Mouse (Mus musculus) thymus, postnatal 10 days (tissue): ENCODE measurements at regions not wholly inside any gene's neighbourhood (a gene's known extent, or its start where the extent isn't known, plus 50 kb on each side); places are given as distances from the start of the nearest gene placed in this dataset.

Experiments used
- DNase-seq, 2 experiments: peaks; one replicate each; pipeline ENCODE4 v3.0.0; 2021; ENCODE audit warnings: low spot score in 2 of 2

DNA sequence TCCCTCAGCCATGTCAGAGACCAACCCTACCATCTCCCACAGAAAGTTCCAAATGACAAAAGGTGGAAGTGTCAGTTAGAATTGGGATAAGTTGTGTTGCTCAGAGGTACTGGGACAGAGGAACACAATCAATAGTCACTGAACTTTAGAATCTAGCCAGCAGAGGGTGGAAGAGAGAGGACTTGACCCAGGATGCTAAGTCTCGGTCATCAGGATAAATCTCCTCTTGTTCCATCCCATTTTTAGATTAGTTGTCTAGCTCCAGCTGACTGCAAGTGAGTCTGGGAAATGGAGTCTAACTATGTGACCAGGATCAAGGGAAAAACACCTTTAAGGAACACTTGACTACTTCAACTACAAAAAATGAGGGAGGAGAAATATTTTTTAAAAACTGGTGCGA is 91.5 kb downstream of the Fam84b start:
- peak in 1 of 2 experiments; percentile 5 for DNase-seq

- DNase-seq = peak; percentile 7 to 57
These were observed 93.6 kb downstream of the Fam84b start for GRCm38 (mm10) chr15:60760015-60760437.

DNA sequence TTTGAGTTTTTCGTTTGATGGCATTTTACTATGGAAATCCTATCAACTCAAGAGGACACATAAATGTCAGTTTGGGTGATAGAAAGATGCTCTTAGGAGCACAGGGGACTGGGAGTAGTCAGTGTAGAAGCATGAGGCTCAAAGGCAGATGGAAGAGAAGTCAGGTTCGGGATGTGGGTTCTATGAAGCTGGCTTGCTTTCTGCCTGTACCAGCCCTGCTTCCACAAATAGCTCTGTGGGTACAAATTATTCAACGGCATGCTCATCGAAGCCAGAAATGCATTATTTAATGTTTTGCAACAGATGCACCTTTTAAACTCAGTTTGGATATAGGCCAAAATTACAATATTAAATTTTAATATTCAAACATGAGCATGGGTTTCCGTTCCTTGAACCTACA is 99.3 kb downstream of the Fam84b start:
- DNase-seq = no peak

DNA sequence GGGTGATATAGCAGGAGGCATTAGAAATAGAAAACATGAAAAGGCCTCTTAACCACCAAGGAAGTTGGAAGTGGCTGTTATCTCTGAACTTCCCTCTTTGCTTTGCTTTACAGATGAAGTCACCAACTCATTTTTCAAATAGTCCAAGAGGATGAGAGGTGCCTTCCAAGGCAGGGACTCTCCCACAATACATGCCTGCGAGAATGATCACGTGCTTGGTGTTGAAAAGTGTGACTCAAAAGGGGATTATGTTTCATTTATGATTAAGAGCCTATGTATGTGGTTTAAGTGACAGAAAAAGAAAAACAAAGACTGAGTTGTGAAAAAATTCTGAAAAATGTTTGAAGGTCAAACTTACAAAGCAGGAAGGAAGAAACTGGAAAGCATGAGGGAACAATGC is 114.0 kb downstream of the Fam84b start:
- no peak for DNase-seq

GRCm38 (mm10) chr15:60738258-60738657 is 115.3 kb downstream of the Fam84b start:
- no peak for DNase-seq

- DNase-seq = no peak
These were observed 121.2 kb downstream of the Fam84b start for GRCm38 (mm10) chr15:60732416-60732815.

DNA sequence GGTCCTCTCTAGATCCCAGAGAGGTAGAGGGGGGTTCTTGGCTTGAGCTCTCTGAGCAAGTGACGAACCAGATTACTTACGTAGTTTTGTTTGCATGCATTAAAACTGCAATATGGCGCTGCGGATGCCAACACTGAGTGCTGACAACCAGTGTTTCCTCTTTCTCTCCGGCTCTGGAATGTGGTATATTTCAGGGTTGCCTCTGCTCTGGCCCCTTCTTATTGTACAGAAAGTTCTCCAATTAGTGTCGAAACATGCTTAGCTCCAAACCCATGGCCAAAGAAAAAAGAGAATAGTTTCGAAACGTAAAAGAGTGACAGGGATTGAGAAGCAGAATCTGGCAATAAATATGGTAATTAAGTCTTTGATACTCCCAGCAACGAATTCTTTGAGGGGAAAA is 124.8 kb downstream of the Fam84b start:
- DNase-seq = no peak

DNA sequence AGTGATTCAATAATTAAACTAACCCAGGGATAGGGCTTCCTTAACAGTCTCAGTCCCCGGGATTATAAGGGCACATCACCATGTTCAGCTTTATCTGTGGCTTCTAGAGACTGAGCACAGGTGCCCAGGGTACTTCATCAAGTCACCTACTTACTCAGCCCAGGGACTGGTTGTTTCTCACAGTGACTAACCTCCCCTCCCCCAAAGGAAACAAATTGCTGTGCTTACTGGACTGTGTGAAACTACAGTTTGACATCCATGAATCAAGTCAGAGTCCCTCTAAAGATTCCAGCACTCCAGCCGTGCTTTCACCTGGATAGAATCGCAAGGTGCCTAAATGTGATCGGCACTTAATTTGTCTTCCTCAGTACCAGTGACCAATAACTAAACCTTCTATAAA is 125.2 kb downstream of the Fam84b start:
- DNase-seq = no peak

- DNase-seq = no peak
These were observed 134.2 kb downstream of the Fam84b start for GRCm38 (mm10) chr15:60719332-60719731.

GRCm38 (mm10) chr15:60708678-60709077 is 144.9 kb downstream of the Fam84b start:
- no peak for DNase-seq

- no peak for DNase-seq
These were observed 147.6 kb downstream of the Fam84b start for GRCm38 (mm10) chr15:60706009-60706408.

- DNase-seq = no peak
These were observed 152.3 kb downstream of the Fam84b start for GRCm38 (mm10) chr15:60701273-60701672.

DNA sequence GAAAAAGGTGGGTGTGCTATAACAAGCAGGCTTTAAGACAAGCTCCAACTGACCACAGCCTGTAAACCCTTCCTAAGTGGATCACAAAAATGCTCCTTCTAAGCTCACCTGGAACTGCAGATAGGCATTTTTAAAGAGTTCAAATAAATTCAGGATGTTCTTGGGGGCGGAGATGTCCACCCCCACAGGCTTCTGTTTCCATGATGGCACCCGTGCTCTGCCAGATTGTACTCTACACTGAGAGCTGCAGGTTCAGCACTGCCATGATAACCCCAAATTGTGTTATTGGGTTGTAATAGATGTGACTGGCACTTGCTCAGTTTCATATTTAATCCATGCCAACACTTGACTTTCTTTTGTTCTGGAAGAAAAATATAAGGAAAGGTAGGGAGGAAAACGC is 158.8 kb downstream of the Fam84b start:
- no peak for DNase-seq

DNA sequence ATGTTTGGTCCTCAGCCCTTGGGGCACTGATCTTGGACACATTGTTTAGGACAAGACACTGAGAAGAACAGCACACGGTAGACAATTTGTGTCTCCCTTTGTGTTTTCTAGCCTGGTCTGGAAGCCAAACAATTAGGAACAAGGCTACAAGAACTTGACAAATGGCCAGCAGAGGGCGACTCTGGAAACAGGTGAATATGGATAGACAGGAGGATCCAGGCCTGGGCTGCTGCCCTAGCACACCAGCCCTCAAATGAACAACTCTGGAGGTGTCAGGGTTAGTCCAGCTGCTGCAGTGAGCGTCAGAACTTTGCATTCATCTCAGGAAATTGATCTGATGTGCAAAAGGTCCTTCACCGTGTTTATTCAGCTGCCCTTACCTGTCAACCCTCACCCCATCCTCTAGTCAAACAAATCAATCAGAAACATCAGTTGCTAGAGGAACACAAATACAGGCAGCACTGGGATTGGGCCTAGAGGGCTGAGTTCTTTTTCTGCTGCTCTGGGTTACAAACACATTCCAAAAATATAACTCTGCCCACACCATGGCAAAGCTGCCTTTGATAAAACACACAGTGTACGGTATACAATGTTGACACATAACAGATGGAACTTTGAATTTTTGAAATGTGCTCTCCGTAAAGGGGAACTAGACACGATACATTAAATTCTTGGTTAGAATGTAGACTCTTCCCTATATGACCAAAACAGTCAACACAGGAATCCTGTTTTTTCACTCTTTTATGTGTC is 159.7 kb downstream of the Fam84b start:
- peak; percentile 22 to 61 for DNase-seq

GRCm38 (mm10) chr15:60692718-60693597 is 160.6 kb downstream of the Fam84b start:
- no peak for DNase-seq

DNA sequence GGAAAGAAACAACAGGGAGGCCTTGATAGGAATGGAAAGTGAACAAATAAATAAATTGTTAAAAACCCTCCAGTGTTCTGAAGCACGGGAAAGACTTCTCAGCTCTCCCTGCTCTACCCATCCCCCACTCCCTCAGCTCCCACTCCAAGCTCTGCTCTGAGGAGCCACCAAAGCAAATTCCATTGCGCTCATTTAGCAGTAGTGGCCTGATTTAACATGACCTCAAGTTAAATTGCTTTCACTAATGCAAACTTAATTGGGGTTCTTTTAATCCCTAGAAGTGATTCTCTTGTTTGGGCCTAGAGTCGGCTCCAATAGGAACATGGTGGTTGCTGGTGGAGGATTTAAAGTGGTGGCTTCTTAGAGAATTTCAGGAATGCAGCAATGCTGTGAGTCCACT is 161.4 kb downstream of the Fam84b start:
- no peak for DNase-seq

DNA sequence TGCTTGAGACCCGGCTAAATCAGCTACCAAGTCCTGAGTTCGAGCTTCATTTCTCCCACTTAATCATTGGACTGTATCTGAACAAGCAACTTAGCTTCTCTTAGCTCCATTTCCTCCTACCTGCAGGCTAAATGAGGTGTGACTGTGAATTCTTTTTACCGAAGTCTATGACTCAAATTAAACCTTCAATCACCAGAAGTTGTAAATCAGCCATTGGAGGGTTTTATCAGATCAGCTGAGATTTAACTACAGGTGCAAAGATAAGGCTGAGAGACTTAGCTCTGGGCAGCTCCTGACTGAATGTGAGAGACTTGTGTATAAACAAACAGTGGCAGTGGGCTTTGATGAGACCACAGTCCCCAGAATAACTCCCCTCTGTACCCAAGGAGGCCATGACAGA is 176.2 kb downstream of the Fam84b start:
- DNase-seq = no peak

DNA sequence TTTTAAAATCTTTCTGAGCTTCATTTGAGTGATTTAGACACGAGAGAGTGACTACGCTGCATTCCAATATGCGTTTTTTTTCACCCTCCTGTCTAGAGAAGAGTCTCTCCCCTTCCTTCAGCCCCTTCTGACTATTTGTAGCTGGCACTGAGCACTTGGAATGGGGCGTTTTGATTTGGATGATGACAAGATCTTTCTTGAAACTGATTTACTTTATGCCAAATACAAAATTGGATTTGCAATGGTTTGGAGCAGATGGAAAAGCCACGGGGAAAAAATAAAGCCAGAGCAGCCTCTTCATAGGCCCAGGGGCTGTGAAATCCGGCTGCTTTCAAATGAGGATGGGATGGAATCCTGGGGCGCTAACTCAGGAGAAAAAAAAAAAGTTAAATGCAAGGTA is 196.0 kb downstream of the Fam84b start:
- no peak for DNase-seq

- DNase-seq = no peak
These were observed 198.5 kb downstream of the Fam84b start for GRCm38 (mm10) chr15:60655113-60655512.

- no peak for DNase-seq
These were observed 204.3 kb downstream of the Fam84b start for GRCm38 (mm10) chr15:60649252-60649651.

DNA sequence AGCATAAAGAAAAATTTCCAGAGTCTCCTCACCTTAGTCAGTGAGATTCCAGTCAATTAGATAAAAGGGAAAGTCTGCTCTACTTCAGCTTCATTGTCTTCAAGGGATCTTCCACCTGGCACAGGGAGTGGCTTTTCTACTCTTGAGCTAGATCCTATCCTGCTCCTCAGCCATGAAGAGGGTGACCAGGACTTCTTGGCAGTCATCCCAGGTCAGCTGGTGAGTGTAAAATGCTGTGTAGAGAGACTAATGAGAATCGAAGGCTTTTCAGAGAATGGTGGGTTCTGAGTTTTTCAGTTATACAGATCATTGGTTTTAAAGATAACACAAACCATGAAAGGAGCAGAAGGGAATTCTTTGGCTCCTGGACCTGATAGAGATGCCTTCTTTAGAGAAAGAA is 211.8 kb downstream of the Fam84b start:
- no peak for DNase-seq

GRCm38 (mm10) chr15:60633457-60633850 is 220.1 kb downstream of the Fam84b start:
- no peak for DNase-seq
